24 mouse cellular contexts compared by ENCODE assay signal in genomic region chr12:5771399-5771978, GRCm38 (mm10).
"Had no signal": no experiment of that assay in that cellular context is flagged by ENCODE, and none has a peak within 500 bp of the region (broad histone marks: within the 10 kb centered on the region; RNA-seq: fewer than 3 reads in every experiment).

No protein-coding gene starts in this region.

- H3K9ac ChIP-seq: kidney, embryonic 15.5 days; limb, embryonic 12.5 days; limb, embryonic 15.5 days; liver, embryonic 14.5 days; liver, postnatal 0 days; lung, embryonic 14.5 days; midbrain, embryonic 15.5 days; neural tube, embryonic 13.5 days had no signal

- H3K36me3 ChIP-seq: kidney, embryonic 15.5 days; limb, embryonic 12.5 days; limb, embryonic 15.5 days; midbrain, embryonic 15.5 days; neural tube, embryonic 13.5 days had no signal

- H3K27me3 ChIP-seq: kidney, embryonic 15.5 days; limb, embryonic 12.5 days; limb, embryonic 15.5 days; midbrain, embryonic 15.5 days; neural tube, embryonic 13.5 days had no signal

- H3K4me1 ChIP-seq: kidney, embryonic 15.5 days; limb, embryonic 12.5 days; limb, embryonic 15.5 days; midbrain, embryonic 15.5 days; neural tube, embryonic 13.5 days had no signal

- H3K4me3 ChIP-seq: kidney, embryonic 15.5 days; left cerebral cortex, adult 2 months; limb, embryonic 12.5 days; limb, embryonic 15.5 days; midbrain, embryonic 15.5 days; myocyte; neural tube, embryonic 13.5 days had no signal

- H3K4me2 ChIP-seq: kidney, embryonic 15.5 days; limb, embryonic 12.5 days; limb, embryonic 15.5 days; liver, embryonic 11.5 days; lung, embryonic 14.5 days; midbrain, embryonic 11.5 days; midbrain, embryonic 15.5 days; neural tube, embryonic 13.5 days had no signal

- H3K27ac ChIP-seq: kidney, embryonic 15.5 days; left cerebral cortex, adult 2 months; limb, embryonic 12.5 days; limb, embryonic 15.5 days; liver, embryonic 14.5 days; macrophage; midbrain, embryonic 15.5 days; neural tube, embryonic 13.5 days had no signal

- ATAC-seq: liver, postnatal 0 days; lung, postnatal 0 days; midbrain, embryonic 15.5 days had no signal

- DNase-seq: kidney, adult 11 months; kidney, adult 8-10 months; kidney, postnatal 10 days; kidney, postnatal 36 days; layer of hippocampus, postnatal 36 days; left cerebral cortex, postnatal 4 days; liver, postnatal 0 days; lung, embryonic 14.5 days; retina, postnatal 1 day; right cerebral cortex, postnatal 14 days; right cerebral cortex, postnatal 4 days; thymus, postnatal 25 days had no signal

- H3K9me3 ChIP-seq: kidney, embryonic 15.5 days; limb, embryonic 12.5 days; limb, embryonic 15.5 days; midbrain, embryonic 15.5 days; neural tube, embryonic 13.5 days had no signal
